Mouse (Mus musculus) left cerebral cortex, postnatal 36 days (tissue): ENCODE measurements around the gene Oma1. TPM values are rescaled to one million over a fixed set of nuclear protein-coding genes. Genes with fewer than 3 reads are reported as not detected.

Experiments used
- DNase-seq, 2 experiments: peaks; one replicate each; pipeline ENCODE4 v3.0.0; 2021 to 2022; ENCODE audit warnings: low spot score in 2 of 2, mixed read lengths in 1 of 2
- intact Hi-C: fragments of 180-260 bp; cut with DNase I; formaldehyde crosslinking; loops from one replicate; pipeline ENCODE4 v1.15.1; 2025
- total RNA-seq, 2 experiments: library from RNA; stranded (reverse); gene quantifications; 2 replicates each; pipeline ENCODE4 v1.2.3; 2021

The Oma1 gene
- 1 to 10 TPM; 7.1 to 7.2 TPM for total RNA-seq

- intact Hi-C loops: loop anchor here (2.0 kb wide), 1 partner anchor 99 kb away; the partner anchor contains the start of gene Slc35d1
Measured at GRCm38 (mm10) chr4:103313587-103314525, at the start of gene Oma1. TSS of gene Oma1 (plus strand) at chr4:103313812.

GRCm38 (mm10) chr4:103263812-103264396, 49.7 kb upstream of the Oma1 start:
- intact Hi-C loops: no loop called here
- no peak for DNase-seq

More at GRCm38 (mm10) chr4:103313587-103314525, at the start of gene Oma1:
- DNase-seq: peak; percentile 95 to 97

GRCm38 (mm10) chr4:103265166-103265565, 48.4 kb upstream of the Oma1 start:
- intact Hi-C loops: no loop called here
- DNase-seq: no peak

GRCm38 (mm10) chr4:103269336-103269735, 44.3 kb upstream of the Oma1 start:
- DNase-seq: no peak
- intact Hi-C loops: no loop called here

GRCm38 (mm10) chr4:103273021-103273420, 40.6 kb upstream of the Oma1 start:
- DNase-seq: no peak
- intact Hi-C loops: no loop called here

GRCm38 (mm10) chr4:103288342-103288741, 25.3 kb upstream of the Oma1 start:
- intact Hi-C loops: loop anchor here (10.0 kb wide), 1 partner anchor 1326 kb away; no protein-coding TSS in a partner anchor
- DNase-seq: no peak

GRCm38 (mm10) chr4:103290763-103291162, 22.8 kb upstream of the Oma1 start, which contains the start of gene 4921539E11Rik:
TSS of gene 4921539E11Rik (minus strand) at chr4:103290863.
- no peak for DNase-seq
- intact Hi-C loops: no loop called here

GRCm38 (mm10) chr4:103299342-103299741, 14.3 kb upstream of the Oma1 start:
- peak; percentile 8 to 21 for DNase-seq
- intact Hi-C loops: no loop called here

GRCm38 (mm10) chr4:103303851-103304250, 9.8 kb upstream of the Oma1 start:
- no peak for DNase-seq
- intact Hi-C loops: no loop called here

GRCm38 (mm10) chr4:103314526-103314910, 906 bp downstream of the Oma1 start:
- DNase-seq: no peak

GRCm38 (mm10) chr4:103315861-103316260, 2.2 kb downstream of the Oma1 start:
- intact Hi-C loops: loop anchor here (2.0 kb wide), 1 partner anchor 101 kb away; the partner anchor contains the start of gene Slc35d1
- DNase-seq: no peak

More at GRCm38 (mm10) chr4:103314526-103314910, 906 bp downstream of the Oma1 start:
- intact Hi-C loops: loop anchor here (2.0 kb wide), 1 partner anchor 100 kb away; the partner anchor contains the start of gene Slc35d1

- no peak for DNase-seq
- intact Hi-C loops: no loop called here
Measured at GRCm38 (mm10) chr4:103321461-103321860, 7.8 kb downstream of the Oma1 start.

- DNase-seq: no peak
- intact Hi-C loops: no loop called here
Measured at GRCm38 (mm10) chr4:103324688-103325451, 11.3 kb downstream of the Oma1 start.

- DNase-seq: no peak
- intact Hi-C loops: no loop called here
Measured at GRCm38 (mm10) chr4:103326994-103327393, 13.4 kb downstream of the Oma1 start.

- DNase-seq: no peak
Measured at GRCm38 (mm10) chr4:103329348-103329747, 15.7 kb downstream of the Oma1 start.

GRCm38 (mm10) chr4:103335134-103335533, 21.5 kb downstream of the Oma1 start:
- intact Hi-C loops: no loop called here
- DNase-seq: no peak

More at GRCm38 (mm10) chr4:103329348-103329747, 15.7 kb downstream of the Oma1 start:
- intact Hi-C loops: no loop called here

- intact Hi-C loops: loop anchor here (5.0 to 10.0 kb wide), 2 partner anchors 126 to 353 kb away; partner anchors contain the start of gene Slc35d1
- DNase-seq: no peak
Measured at GRCm38 (mm10) chr4:103340726-103341125, 27.1 kb downstream of the Oma1 start.

- no peak for DNase-seq
- intact Hi-C loops: loop anchor here (5.0 to 10.0 kb wide), 2 partner anchors 127 to 354 kb away; partner anchors contain the start of gene Slc35d1
Measured at GRCm38 (mm10) chr4:103341620-103342019, 28.0 kb downstream of the Oma1 start.

GRCm38 (mm10) chr4:103346058-103346457, 32.4 kb downstream of the Oma1 start:
- DNase-seq: no peak
- intact Hi-C loops: loop anchor here (10.0 kb wide), 1 partner anchor 131 kb away; the partner anchor contains the start of gene Slc35d1
